Mouse (Mus musculus) neural tube, embryonic 13.5 days (tissue): ENCODE measurements around the gene Pnn. TPM values are rescaled to one million over a fixed set of nuclear protein-coding genes. Genes with fewer than 3 reads are reported as not detected.

Source experiments
- polyA plus RNA-seq: library from polyadenylated mRNA; unstranded; fragments of >200 nt; fragmentation: Nextera tagmentation; extraction: Ambion mirVana; gene quantifications from 2 replicates; pipeline ENCODE4 v1.2.1, GENCODE M21; 2015

Pnn gene
- polyA plus RNA-seq, 1 experiment from 2014 or later, result 83.2 TPM

Other genes starting within 250 kb of the Pnn start
- gene Sec23a, start 54.9 kb upstream of the Pnn start, polyA plus RNA-seq, result 101 and 110 TPM in 2 replicates
- 15.6 and 19.6 TPM in 2 replicates for gene Gemin2, start 53.5 kb upstream of the Pnn start, polyA plus RNA-seq
- gene Trappc6b, start 5.4 kb upstream of the Pnn start, polyA plus RNA-seq, result 161 and 166 TPM in 2 replicates
- 46.2 and 46.3 TPM in 2 replicates for gene Mia2, start 28.9 kb downstream of the Pnn start, polyA plus RNA-seq
- gene Fbxo33, start 152.8 kb downstream of the Pnn start, polyA plus RNA-seq, result 8.6 and 8.8 TPM in 2 replicates